Mouse (Mus musculus): Measurements from ENCODE around the gene Gapdhs. TPM values are rescaled to one million over a fixed set of nuclear protein-coding genes. Genes with fewer than 3 reads are reported as not detected.

The Gapdhs gene
- not detected for polyA plus RNA-seq (2014; fragmentation: Illumina TruSeq; extraction: RNeasy Lipid Tissue Mini Kit (QIAGEN cat#74804); ENCODE audit: low read depth, low replicate concordance)

GRCm38 (mm10) chr7:30743617-30744016, at the start of gene Gapdhs:
Gapdhs (minus strand) TSS chr7:30743681.

DNA sequence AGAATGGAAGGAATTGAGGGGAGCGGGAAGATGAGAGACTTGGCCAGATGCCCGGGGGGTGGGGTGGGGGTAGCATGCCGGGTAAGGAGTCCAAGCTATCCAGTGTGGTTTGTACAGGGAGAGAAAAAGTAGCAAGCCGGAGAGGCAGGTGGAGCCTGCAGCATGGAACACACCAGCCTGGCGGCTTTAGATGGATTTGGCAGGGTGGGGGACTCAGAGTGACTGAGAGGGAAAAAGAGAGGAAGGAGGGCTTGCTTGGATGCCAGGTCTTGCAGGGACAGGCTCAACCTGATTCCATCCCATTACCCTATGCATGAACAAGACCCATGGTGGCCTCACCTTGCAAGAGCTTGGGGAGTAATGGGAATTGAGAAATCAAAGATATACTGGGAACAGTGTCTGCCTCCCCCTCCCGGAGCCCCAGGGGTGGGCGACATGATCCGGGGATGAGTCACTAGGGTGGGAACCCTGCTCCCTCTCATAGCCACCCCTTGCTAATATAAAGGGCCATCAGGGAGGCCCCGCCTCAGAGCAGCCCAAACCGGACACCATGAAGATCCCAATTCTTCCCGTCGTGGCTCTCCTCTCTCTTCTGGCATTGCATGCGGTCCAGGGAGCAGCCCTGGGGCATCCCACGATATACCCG, 44.0 kb upstream of the Gapdhs start, which contains the start of gene Krtdap:
Gene Krtdap (plus strand): TSS at position 520 of the 646 bp plus-strand sequence.

DNA sequence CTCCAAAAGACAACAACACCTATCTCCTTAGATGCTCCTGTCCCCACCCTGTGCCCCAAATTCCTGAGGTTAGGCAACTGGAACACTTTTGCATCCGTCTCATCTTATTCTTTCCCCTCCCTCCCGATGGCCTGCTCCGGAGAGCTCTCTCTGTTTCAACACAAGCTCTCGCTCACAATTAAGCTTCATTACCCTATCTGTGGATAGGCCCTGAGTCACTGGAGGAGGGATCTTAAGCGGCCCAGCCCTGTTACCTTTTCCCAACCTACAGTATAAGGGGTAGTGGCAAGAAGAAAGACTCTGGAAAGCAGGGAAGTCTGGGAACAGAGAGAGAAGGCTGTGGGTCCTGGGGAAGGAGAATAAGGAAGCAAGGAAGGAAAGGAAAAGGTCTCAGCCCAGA, 20.0 kb upstream of the Gapdhs start, which contains the start of gene Dmkn:
Gene Dmkn (plus strand): TSS at position 301 of the 400 bp plus-strand sequence.

DNA sequence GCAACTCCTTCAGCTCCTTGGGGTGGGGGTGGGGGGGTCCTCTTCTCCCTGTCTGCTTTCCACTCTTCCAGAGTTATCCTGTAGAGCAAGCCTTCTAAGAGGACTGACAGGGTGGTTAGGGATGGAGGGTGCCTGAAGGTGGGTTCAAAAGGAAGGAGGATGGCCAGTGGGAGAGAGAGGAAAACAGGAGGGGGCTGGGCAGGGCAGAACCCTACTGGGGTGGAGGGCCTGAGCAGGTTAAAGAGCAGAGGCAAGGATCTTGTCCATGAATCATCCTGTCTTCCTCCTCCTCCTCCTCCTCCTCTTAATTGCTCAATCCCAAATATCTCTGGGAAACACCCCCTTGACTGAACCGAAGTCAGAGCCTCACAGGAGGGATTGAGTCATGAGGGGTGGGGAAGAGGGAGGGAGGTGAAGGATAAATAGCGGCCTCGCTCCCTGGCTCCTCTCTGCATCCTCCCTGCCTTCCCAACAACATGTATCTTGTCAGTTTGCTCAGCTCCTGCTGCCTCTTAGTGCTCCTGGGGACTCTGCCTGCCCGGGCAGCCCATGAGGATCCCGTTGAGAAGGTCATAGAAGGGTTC, 7.7 kb upstream of the Gapdhs start, which contains the start of gene Sbsn:
Gene Sbsn (plus strand): TSS at position 386 of the 584 bp plus-strand sequence.

DNA sequence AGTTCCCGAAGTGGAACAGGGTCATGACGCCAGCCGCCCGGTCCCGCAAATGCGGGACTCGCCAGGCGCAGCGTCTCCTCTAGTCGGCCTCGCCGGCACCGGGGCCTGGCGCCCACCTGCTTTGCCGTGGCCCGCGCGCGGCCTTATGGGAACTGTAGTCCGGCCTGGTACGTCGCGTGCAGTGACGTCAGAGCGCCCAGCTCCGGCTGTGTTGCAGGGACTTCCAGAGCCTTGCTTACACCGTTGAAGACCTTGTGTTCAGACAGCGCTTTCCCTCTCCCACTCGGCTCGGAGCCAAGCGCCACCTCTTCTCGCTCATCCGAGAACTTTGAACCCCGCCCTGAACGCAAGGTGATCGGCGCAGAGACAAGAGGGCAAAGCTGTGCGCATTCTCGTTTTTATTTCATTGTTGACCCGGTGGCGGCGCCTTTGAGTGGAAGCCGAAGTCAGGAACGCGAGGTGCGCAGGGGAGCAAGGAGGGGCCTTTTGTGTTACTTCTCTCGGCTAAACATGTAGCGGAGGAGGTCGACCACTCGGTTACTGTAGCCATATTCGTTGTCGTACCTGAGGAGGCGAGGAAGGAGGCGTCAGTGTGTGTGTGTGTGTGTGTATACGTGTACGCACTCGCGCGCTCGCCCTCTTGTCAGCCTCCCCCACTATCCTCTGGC, 14.0 kb downstream of the Gapdhs start, which contains the start of gene Tmem147:
Gene Tmem147 (minus strand): TSS at position 145 of the 668 bp plus-strand sequence.

DNA sequence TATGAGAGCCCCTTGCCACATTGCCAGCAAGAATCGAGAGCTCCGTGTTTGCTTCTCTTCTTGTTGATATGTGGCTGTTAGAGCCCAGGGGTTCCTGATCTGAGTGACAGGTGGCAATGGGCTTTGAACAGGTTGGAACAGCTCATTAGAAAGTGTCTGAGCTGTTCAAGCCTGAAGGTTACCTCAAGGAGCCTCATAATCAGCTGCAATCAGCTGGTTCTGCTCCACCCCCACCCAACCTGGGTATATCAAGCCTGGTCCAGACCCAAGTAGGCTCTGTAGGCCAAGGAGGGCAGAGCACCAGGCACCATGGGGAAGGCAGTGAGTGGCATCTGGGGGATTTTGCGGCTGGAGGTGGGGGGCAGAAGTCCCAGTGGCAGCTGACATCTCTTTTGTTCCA, 31.5 kb downstream of the Gapdhs start, which contains the start of gene Atp4a:
Gene Atp4a (plus strand): TSS at position 268 of the 400 bp plus-strand sequence.

DNA sequence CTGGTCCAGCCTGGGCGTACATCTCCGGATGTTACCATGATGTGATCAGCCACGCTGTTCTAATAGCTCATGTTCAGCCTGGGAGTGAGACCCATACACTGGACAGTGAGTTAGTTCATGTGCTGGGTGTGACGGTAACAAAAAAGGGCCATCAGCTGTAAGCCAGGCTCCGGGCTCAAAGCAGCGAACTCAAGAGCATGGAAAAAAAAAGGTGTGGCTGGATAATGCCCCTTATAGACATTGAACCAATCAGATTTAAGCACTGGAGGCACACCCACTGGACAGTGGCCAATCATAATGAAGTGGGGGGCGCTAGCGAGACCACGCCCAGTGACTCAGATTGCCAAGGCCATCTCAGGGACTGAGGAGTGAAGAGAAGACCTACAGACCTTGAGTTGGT, 44.9 kb downstream of the Gapdhs start, which contains the start of gene 2200002J24Rik:
Gene 2200002J24Rik (plus strand): TSS at position 338 of the 400 bp plus-strand sequence.

Other genes with a start within 250 kb of the Gapdhs start
- gene Arhgap33, start 208.6 kb downstream of the Gapdhs start, polyA plus RNA-seq (2014; fragmentation: Illumina TruSeq; extraction: RNeasy Lipid Tissue Mini Kit (QIAGEN cat#74804); ENCODE audit: low read depth, low replicate concordance), result not detected
- gene Hspb6, start 191.5 kb downstream of the Gapdhs start, polyA plus RNA-seq (2014; fragmentation: Illumina TruSeq; extraction: RNeasy Lipid Tissue Mini Kit (QIAGEN cat#74804); ENCODE audit: low read depth, low replicate concordance), result 13.0 TPM
- 0.34 TPM for gene Proser3, start 191.4 kb downstream of the Gapdhs start, polyA plus RNA-seq (2014; fragmentation: Illumina TruSeq; extraction: RNeasy Lipid Tissue Mini Kit (QIAGEN cat#74804); ENCODE audit: low read depth, low replicate concordance)
- 5.1 TPM for gene Lin37, start 183.8 kb downstream of the Gapdhs start, polyA plus RNA-seq (2014; fragmentation: Illumina TruSeq; extraction: RNeasy Lipid Tissue Mini Kit (QIAGEN cat#74804); ENCODE audit: low read depth, low replicate concordance)
- 14.8 TPM for gene U2af1l4, start 180.4 kb downstream of the Gapdhs start, polyA plus RNA-seq (2014; fragmentation: Illumina TruSeq; extraction: RNeasy Lipid Tissue Mini Kit (QIAGEN cat#74804); ENCODE audit: low read depth, low replicate concordance)
- 1.6 TPM for gene Gm49396, start 180.3 kb downstream of the Gapdhs start, polyA plus RNA-seq (2014; fragmentation: Illumina TruSeq; extraction: RNeasy Lipid Tissue Mini Kit (QIAGEN cat#74804); ENCODE audit: low read depth, low replicate concordance)
- gene Psenen, start 180.1 kb downstream of the Gapdhs start, polyA plus RNA-seq (2014; fragmentation: Illumina TruSeq; extraction: RNeasy Lipid Tissue Mini Kit (QIAGEN cat#74804); ENCODE audit: low read depth, low replicate concordance), result 23.8 TPM
- gene Igflr1, start 178.3 kb downstream of the Gapdhs start, polyA plus RNA-seq (2014; fragmentation: Illumina TruSeq; extraction: RNeasy Lipid Tissue Mini Kit (QIAGEN cat#74804); ENCODE audit: low read depth, low replicate concordance), result not detected
- 2.6 TPM for gene Kmt2b, start 155.0 kb downstream of the Gapdhs start, polyA plus RNA-seq (2014; fragmentation: Illumina TruSeq; extraction: RNeasy Lipid Tissue Mini Kit (QIAGEN cat#74804); ENCODE audit: low read depth, low replicate concordance)
- gene Zbtb32, start 144.8 kb downstream of the Gapdhs start, polyA plus RNA-seq (2014; fragmentation: Illumina TruSeq; extraction: RNeasy Lipid Tissue Mini Kit (QIAGEN cat#74804); ENCODE audit: low read depth, low replicate concordance), result not detected
- not detected for gene Upk1a, start 130.8 kb downstream of the Gapdhs start, polyA plus RNA-seq (2014; fragmentation: Illumina TruSeq; extraction: RNeasy Lipid Tissue Mini Kit (QIAGEN cat#74804); ENCODE audit: low read depth, low replicate concordance)
- 967 TPM for gene Cox6b1, start 117.5 kb downstream of the Gapdhs start, polyA plus RNA-seq (2014; fragmentation: Illumina TruSeq; extraction: RNeasy Lipid Tissue Mini Kit (QIAGEN cat#74804); ENCODE audit: low read depth, low replicate concordance)
- not detected for gene Etv2, start 107.8 kb downstream of the Gapdhs start, polyA plus RNA-seq (2014; fragmentation: Illumina TruSeq; extraction: RNeasy Lipid Tissue Mini Kit (QIAGEN cat#74804); ENCODE audit: low read depth, low replicate concordance)
- gene Rbm42, start 93.4 kb downstream of the Gapdhs start, polyA plus RNA-seq (2014; fragmentation: Illumina TruSeq; extraction: RNeasy Lipid Tissue Mini Kit (QIAGEN cat#74804); ENCODE audit: low read depth, low replicate concordance), result 0.50 TPM
- gene Haus5, start 78.7 kb downstream of the Gapdhs start, polyA plus RNA-seq (2014; fragmentation: Illumina TruSeq; extraction: RNeasy Lipid Tissue Mini Kit (QIAGEN cat#74804); ENCODE audit: low read depth, low replicate concordance), result 0.93 TPM
- not detected for gene Pmis2, start 72.1 kb downstream of the Gapdhs start, polyA plus RNA-seq (2014; fragmentation: Illumina TruSeq; extraction: RNeasy Lipid Tissue Mini Kit (QIAGEN cat#74804); ENCODE audit: low read depth, low replicate concordance)
- not detected for gene 2200002J24Rik, start 44.8 kb downstream of the Gapdhs start, polyA plus RNA-seq (2014; fragmentation: Illumina TruSeq; extraction: RNeasy Lipid Tissue Mini Kit (QIAGEN cat#74804); ENCODE audit: low read depth, low replicate concordance)
- 0.21 TPM for gene Atp4a, start 31.5 kb downstream of the Gapdhs start, polyA plus RNA-seq (2014; fragmentation: Illumina TruSeq; extraction: RNeasy Lipid Tissue Mini Kit (QIAGEN cat#74804); ENCODE audit: low read depth, low replicate concordance)
- gene Tmem147, start 14.1 kb downstream of the Gapdhs start, polyA plus RNA-seq (2014; fragmentation: Illumina TruSeq; extraction: RNeasy Lipid Tissue Mini Kit (QIAGEN cat#74804); ENCODE audit: low read depth, low replicate concordance), result 28.3 TPM
- gene Sbsn, start 7.8 kb upstream of the Gapdhs start, polyA plus RNA-seq (2014; fragmentation: Illumina TruSeq; extraction: RNeasy Lipid Tissue Mini Kit (QIAGEN cat#74804); ENCODE audit: low read depth, low replicate concordance), result not detected
- not detected for gene Dmkn, start 20.1 kb upstream of the Gapdhs start, polyA plus RNA-seq (2014; fragmentation: Illumina TruSeq; extraction: RNeasy Lipid Tissue Mini Kit (QIAGEN cat#74804); ENCODE audit: low read depth, low replicate concordance)
- not detected for gene Krtdap, start 44.2 kb upstream of the Gapdhs start, polyA plus RNA-seq (2014; fragmentation: Illumina TruSeq; extraction: RNeasy Lipid Tissue Mini Kit (QIAGEN cat#74804); ENCODE audit: low read depth, low replicate concordance)
- gene Ffar2, start 80.1 kb upstream of the Gapdhs start, polyA plus RNA-seq (2014; fragmentation: Illumina TruSeq; extraction: RNeasy Lipid Tissue Mini Kit (QIAGEN cat#74804); ENCODE audit: low read depth, low replicate concordance), result not detected
- not detected for gene Ffar3, start 112.5 kb upstream of the Gapdhs start, polyA plus RNA-seq (2014; fragmentation: Illumina TruSeq; extraction: RNeasy Lipid Tissue Mini Kit (QIAGEN cat#74804); ENCODE audit: low read depth, low replicate concordance)
- not detected for gene Ffar1, start 117.9 kb upstream of the Gapdhs start, polyA plus RNA-seq (2014; fragmentation: Illumina TruSeq; extraction: RNeasy Lipid Tissue Mini Kit (QIAGEN cat#74804); ENCODE audit: low read depth, low replicate concordance)
- gene Cd22, start 136.7 kb upstream of the Gapdhs start, polyA plus RNA-seq (2014; fragmentation: Illumina TruSeq; extraction: RNeasy Lipid Tissue Mini Kit (QIAGEN cat#74804); ENCODE audit: low read depth, low replicate concordance), result 0.79 TPM
- gene Mag, start 171.2 kb upstream of the Gapdhs start, polyA plus RNA-seq (2014; fragmentation: Illumina TruSeq; extraction: RNeasy Lipid Tissue Mini Kit (QIAGEN cat#74804); ENCODE audit: low read depth, low replicate concordance), result not detected
- 1,441 TPM for gene Hamp2, start 181.0 kb upstream of the Gapdhs start, polyA plus RNA-seq (2014; fragmentation: Illumina TruSeq; extraction: RNeasy Lipid Tissue Mini Kit (QIAGEN cat#74804); ENCODE audit: low read depth, low replicate concordance)
- gene Hamp, start 200.4 kb upstream of the Gapdhs start, polyA plus RNA-seq (2014; fragmentation: Illumina TruSeq; extraction: RNeasy Lipid Tissue Mini Kit (QIAGEN cat#74804); ENCODE audit: low read depth, low replicate concordance), result 2,943 TPM
- gene Usf2, start 213.1 kb upstream of the Gapdhs start, polyA plus RNA-seq (2014; fragmentation: Illumina TruSeq; extraction: RNeasy Lipid Tissue Mini Kit (QIAGEN cat#74804); ENCODE audit: low read depth, low replicate concordance), result 49.2 TPM
- 12.5 TPM for gene Lsr, start 229.8 kb upstream of the Gapdhs start, polyA plus RNA-seq (2014; fragmentation: Illumina TruSeq; extraction: RNeasy Lipid Tissue Mini Kit (QIAGEN cat#74804); ENCODE audit: low read depth, low replicate concordance)
- gene Fam187b, start 230.1 kb upstream of the Gapdhs start, polyA plus RNA-seq (2014; fragmentation: Illumina TruSeq; extraction: RNeasy Lipid Tissue Mini Kit (QIAGEN cat#74804); ENCODE audit: low read depth, low replicate concordance), result 2.4 TPM